Mouse (Mus musculus): ENCODE measurements at regions not wholly inside any gene's neighbourhood (a gene's known extent, or its start where the extent isn't known, plus 50 kb on each side); places are given as distances from the start of the nearest gene placed in this dataset.
A peak's percentile ranks its signal among the peaks of the same experiment; 100 is the strongest.

DNA sequence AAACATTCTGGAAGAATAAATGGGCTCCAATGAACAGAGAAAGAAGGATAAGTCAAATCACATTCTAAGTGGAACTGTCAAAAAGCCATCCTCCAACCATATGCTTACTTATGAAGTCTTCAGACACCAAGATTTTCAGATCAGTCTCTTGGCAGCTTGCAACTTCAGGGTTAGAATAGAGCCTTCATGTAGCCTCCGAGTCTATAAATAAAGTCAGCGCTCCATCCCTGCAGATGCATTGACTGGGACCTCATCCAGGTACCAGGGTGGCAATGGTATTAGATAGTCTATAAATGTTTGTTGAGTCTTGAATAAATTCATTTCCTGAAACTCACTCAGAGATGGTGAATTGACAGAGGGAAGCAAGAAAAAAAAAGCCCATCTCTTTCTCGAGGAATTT lies 107.2 kb upstream of the Eepd1 start:
- no peaks in the 10 kb centered on the region for H3K36me3 ChIP-seq (ENCODE audit: control insufficient read depth, insufficient read depth, low read length)
- no peak overlapping the region for H3K4me3 ChIP-seq (replicated peaks; ENCODE audit: low read length)
- no peaks in the 10 kb centered on the region for H3K9me3 ChIP-seq (replicated peaks; ENCODE audit: control insufficient read depth, low read length)
- H3K4me1 ChIP-seq (ENCODE audit: control insufficient read depth, insufficient read depth, low read length): 0 out of 2 replicates have a peak, but pooled peaks cover 4% of the 10 kb centered on the region
- H3K9ac ChIP-seq (ENCODE audit: low read length): no peak overlapping the region
- H3K4me2 ChIP-seq (ENCODE audit: low read depth, low read length): no peak overlapping the region
- 82% methylated on average over 3 of the region's 3 CpGs for WGBS
- ATAC-seq (ENCODE audit: insufficient read depth, low FRiP score): no peak
- H3K27me3 ChIP-seq (ENCODE audit: control insufficient read depth, insufficient read depth, low read length): no peaks in the 10 kb centered on the region
- H3K27ac ChIP-seq (ENCODE audit: low read length): no peak overlapping the region

DNA sequence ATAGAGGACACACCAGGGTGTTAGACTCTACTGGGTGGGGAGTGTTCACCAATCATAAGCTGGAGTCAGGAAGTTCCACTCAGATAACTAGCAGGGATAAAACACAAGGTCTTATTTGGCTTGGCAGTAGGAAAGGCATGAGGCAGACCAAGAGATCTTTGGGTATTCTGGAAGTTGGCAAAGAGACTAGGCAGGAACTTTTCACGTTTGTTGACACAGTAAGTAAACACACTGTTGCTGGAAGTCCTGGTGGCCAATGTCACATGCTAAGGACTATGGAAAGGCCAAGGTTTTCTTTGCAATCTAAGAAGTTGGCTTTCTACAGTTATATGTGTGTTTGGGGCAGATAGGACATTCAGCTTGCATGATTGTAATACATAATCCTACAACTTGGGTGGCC lies 105.1 kb upstream of the Eepd1 start:
- Histone ChIP-seq H3K9ac (ENCODE audit: low read length) (no peak overlapping the region), H3K9me3 (replicated peaks; ENCODE audit: control insufficient read depth, low read length) (no peaks in the 10 kb centered on the region), H3K4me3 (replicated peaks; ENCODE audit: low read length) (no peak overlapping the region), H3K4me2 (ENCODE audit: low read depth, low read length) (no peak overlapping the region), H3K4me1 (ENCODE audit: control insufficient read depth, insufficient read depth, low read length) (0 out of 2 replicates have a peak, but pooled peaks cover 4% of the 10 kb centered on the region), H3K27me3 (ENCODE audit: control insufficient read depth, insufficient read depth, low read length) (no peaks in the 10 kb centered on the region), H3K36me3 (ENCODE audit: control insufficient read depth, insufficient read depth, low read length) (no peaks in the 10 kb centered on the region), H3K27ac (ENCODE audit: low read length) (no peak overlapping the region)
- 26% methylated on average over 1 of the region's 1 CpGs for WGBS
- ATAC-seq (ENCODE audit: insufficient read depth, low FRiP score): no peak

DNA sequence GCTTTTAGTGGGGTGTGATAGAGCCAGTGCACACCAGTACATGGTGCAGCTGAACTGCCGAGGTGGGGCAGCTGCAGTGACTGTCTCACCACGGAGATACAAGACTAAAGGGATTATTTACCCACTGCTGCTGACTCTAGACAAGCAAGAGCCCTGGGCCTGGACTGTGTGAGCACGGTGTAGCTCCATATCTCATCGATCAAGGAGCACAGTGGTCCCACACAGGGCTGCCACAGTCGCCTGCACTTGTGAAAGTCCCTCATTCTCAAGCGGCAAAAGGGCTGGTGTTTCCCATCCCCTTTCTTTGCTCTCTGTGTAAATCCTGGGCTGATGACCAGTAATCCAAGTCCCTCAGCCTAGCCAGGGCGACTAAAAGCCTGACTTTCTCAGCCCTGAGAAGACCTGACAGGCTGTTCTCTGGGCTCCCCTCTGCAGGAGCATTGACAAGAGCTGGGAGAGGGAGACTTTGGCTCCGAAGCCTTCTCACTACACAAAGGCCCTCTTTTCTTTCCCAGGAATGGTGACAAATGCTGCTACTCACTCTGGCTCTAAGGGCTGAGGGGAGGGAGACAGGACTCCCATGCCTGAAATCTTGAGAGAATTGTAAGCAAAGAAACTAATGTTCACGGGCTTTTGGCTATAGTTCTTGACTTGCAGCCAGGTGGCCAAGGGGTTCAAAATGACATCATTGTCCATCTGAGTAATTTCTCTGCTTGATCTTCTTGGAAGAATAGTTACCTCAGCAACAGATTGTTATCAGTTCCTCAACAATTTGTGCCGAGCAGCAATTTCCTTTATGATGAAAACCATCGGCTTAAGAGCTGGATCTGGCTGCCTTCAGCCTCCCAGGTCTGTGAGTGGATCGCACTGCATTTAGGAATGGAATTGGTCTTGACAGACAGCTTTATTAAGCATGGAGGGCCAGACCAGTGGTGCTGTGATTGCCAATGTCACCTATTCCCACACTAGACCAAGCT lies 103.3 kb upstream of the Eepd1 start:
- Histone ChIP-seq H3K27me3 (ENCODE audit: control insufficient read depth, insufficient read depth, low read length) (no peaks in the 10 kb centered on the region), H3K27ac (ENCODE audit: low read length) (no peak overlapping the region), H3K36me3 (ENCODE audit: control insufficient read depth, insufficient read depth, low read length) (no peaks in the 10 kb centered on the region), H3K9ac (ENCODE audit: low read length) (no peak overlapping the region), H3K4me1 (ENCODE audit: control insufficient read depth, insufficient read depth, low read length) (0 out of 2 replicates have a peak, but pooled peaks cover 4% of the 10 kb centered on the region), H3K4me3 (replicated peaks; ENCODE audit: low read length) (no peak overlapping the region), H3K4me2 (ENCODE audit: low read depth, low read length) (no peak overlapping the region), H3K9me3 (replicated peaks; ENCODE audit: control insufficient read depth, low read length) (no peaks in the 10 kb centered on the region)
- peak; percentile 17; the same call in 1 of the 2 replicates for ATAC-seq (ENCODE audit: insufficient read depth, low FRiP score)
- 45% methylated on average over 12 of the region's 12 CpGs for WGBS

DNA sequence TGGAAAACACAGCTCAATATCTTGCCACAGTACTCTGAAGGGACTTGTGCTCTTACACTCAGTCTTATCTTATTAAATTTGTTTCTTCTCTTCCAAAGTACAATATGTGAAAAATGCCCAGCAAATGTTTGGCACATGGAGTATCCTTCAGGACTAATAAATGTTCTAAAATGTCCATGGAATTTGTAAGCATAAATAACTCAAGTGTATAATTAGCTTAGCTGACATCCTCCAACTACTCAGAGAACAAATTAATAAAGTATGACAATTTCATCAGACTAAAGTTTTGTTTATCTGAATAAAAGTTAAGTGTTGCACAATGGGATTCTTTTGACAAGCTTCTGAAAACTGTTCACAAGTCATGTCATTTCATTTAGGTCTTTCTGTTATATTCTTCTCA lies 96.0 kb upstream of the Eepd1 start:
- no peaks in the 10 kb centered on the region for H3K27me3 ChIP-seq (ENCODE audit: control insufficient read depth, insufficient read depth, low read length)
- no peaks in the 10 kb centered on the region for H3K9me3 ChIP-seq (replicated peaks; ENCODE audit: control insufficient read depth, low read length)
- ATAC-seq (ENCODE audit: insufficient read depth, low FRiP score): no peak
- H3K36me3 ChIP-seq (ENCODE audit: control insufficient read depth, insufficient read depth, low read length): no peaks in the 10 kb centered on the region
- no peak overlapping the region for H3K4me2 ChIP-seq (ENCODE audit: low read depth, low read length)
- no peak overlapping the region for H3K9ac ChIP-seq (ENCODE audit: low read length)
- no peak overlapping the region for H3K27ac ChIP-seq (ENCODE audit: low read length)
- H3K4me1 ChIP-seq (ENCODE audit: control insufficient read depth, insufficient read depth, low read length): no peaks in the 10 kb centered on the region
- no peak overlapping the region for H3K4me3 ChIP-seq (replicated peaks; ENCODE audit: low read length)

DNA sequence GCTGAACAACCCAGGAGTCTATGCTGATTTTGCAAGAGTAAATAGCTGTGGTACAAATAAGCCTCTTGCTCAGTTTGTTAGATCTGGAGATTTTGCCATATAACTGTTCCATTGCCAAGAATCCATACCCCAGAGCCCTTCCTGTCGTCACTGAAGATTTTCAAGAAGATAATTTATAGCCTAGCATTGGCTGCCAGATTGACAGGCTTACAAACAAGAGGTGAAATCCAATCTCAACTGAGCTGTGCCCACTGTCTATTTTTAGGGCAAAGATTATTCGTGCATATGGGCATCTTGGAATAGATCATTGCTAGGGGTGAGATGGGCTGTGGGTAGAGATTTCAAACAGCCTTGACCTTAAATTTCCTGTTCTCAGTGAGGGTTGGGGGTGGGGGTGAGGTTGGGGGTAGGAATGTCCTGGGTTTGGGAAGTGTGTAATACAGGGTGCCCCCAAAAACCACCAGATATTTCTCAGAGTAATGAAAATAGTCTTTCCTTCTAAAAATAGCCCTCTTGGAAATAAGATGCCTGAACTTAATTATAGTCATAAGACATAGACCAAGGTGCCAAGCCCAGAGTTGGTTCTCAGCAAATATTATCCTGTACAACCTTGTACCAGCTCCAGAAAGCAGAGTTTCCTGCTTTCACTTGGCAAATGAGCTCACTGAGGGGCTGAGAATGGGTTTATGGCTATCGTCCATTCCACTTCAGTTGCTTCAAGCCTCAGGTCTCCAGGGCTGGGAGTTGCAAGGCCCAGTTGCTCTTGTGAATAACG lies 93.3 kb upstream of the Eepd1 start:
- H3K9me3 ChIP-seq (replicated peaks; ENCODE audit: control insufficient read depth, low read length): no peaks in the 10 kb centered on the region
- H3K9ac ChIP-seq (ENCODE audit: low read length): no peak overlapping the region
- H3K4me1 ChIP-seq (ENCODE audit: control insufficient read depth, insufficient read depth, low read length): no peaks in the 10 kb centered on the region
- no peak overlapping the region for H3K4me3 ChIP-seq (replicated peaks; ENCODE audit: low read length)
- H3K36me3 ChIP-seq (ENCODE audit: control insufficient read depth, insufficient read depth, low read length): no peaks in the 10 kb centered on the region
- WGBS: 65% methylated on average over 4 of the region's 4 CpGs
- H3K4me2 ChIP-seq (ENCODE audit: low read depth, low read length): no peak overlapping the region
- ATAC-seq (ENCODE audit: insufficient read depth, low FRiP score): no peak; the same call in 1 of the 2 replicates
- no peaks in the 10 kb centered on the region for H3K27me3 ChIP-seq (ENCODE audit: control insufficient read depth, insufficient read depth, low read length)
- no peak overlapping the region for H3K27ac ChIP-seq (ENCODE audit: low read length)

DNA sequence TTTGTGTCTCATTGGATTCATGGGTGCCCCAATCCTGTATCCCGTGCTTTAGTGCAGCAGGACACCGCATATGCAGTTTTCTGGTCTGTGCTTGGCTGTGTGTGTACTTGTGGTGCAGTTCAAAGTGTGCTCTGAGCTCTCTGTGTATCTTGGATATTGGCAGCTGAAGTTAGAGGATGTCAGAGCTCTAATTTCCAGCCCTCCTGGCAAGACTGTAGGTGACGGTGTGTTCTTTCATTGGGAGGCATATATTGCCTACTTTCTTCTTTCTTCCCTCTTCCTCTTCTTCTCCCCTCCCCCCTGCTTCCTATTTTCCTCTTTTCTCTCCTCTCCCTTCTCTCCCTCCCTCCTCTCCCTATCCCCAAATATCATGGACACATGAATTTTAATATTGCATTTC lies 92.0 kb upstream of the Eepd1 start:
- Histone ChIP-seq H3K27ac (ENCODE audit: low read length) (no peak overlapping the region), H3K4me1 (ENCODE audit: control insufficient read depth, insufficient read depth, low read length) (no peaks in the 10 kb centered on the region), H3K4me2 (ENCODE audit: low read depth, low read length) (no peak overlapping the region), H3K9ac (ENCODE audit: low read length) (no peak overlapping the region), H3K4me3 (replicated peaks; ENCODE audit: low read length) (no peak overlapping the region), H3K36me3 (ENCODE audit: control insufficient read depth, insufficient read depth, low read length) (no peaks in the 10 kb centered on the region), H3K9me3 (replicated peaks; ENCODE audit: control insufficient read depth, low read length) (no peaks in the 10 kb centered on the region), H3K27me3 (ENCODE audit: control insufficient read depth, insufficient read depth, low read length) (no peaks in the 10 kb centered on the region)
- 70% methylated on average over 3 of the region's 3 CpGs for WGBS
- ATAC-seq (ENCODE audit: insufficient read depth, low FRiP score): no peak

DNA sequence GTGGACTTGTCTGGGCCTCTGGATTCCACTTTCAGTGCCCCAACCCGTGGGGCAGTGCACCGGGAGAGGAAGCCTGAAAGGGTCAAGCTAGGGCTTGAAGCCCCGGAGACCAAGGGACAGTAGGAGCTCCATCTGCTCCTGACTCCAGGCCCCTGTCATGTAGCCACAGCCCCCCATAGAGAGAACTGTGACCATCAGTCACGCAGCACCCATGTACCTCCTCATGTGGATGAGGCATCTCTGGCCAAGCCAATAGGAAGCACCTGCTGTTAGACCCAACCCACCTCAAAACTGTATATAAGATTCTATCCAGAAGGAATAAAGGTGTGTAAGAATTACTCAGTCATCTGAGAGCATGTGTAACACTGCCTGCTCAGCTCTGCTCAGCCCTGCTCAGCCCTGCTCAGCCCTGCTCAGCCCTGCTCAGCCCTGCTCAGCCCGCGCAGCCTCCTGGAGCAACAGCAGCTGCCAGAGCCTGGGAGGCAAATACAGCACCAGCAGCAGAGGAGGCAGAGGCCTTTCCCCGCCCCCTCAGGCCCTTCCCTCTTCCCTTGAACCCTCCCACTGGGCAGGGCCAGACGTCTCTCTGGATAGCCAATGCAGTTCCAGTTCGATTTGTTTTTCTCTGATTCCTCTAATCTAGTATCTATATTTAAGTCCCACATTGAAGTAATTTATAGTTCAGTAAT lies 80.6 kb upstream of the Eepd1 start:
- H3K27me3 ChIP-seq (ENCODE audit: control insufficient read depth, insufficient read depth, low read length): no peaks in the 10 kb centered on the region
- no peaks in the 10 kb centered on the region for H3K9me3 ChIP-seq (replicated peaks; ENCODE audit: control insufficient read depth, low read length)
- H3K27ac ChIP-seq (ENCODE audit: low read length): no peak overlapping the region
- H3K4me2 ChIP-seq (ENCODE audit: low read depth, low read length): no peak overlapping the region
- no peaks in the 10 kb centered on the region for H3K36me3 ChIP-seq (ENCODE audit: control insufficient read depth, insufficient read depth, low read length)
- no peak overlapping the region for H3K4me3 ChIP-seq (replicated peaks; ENCODE audit: low read length)
- 34% methylated on average over 9 of the region's 9 CpGs for WGBS
- H3K4me1 ChIP-seq (ENCODE audit: control insufficient read depth, insufficient read depth, low read length): no peaks in the 10 kb centered on the region
- H3K9ac ChIP-seq (ENCODE audit: low read length): no peak overlapping the region
- peak; percentile 85 for ATAC-seq (ENCODE audit: insufficient read depth, low FRiP score)

DNA sequence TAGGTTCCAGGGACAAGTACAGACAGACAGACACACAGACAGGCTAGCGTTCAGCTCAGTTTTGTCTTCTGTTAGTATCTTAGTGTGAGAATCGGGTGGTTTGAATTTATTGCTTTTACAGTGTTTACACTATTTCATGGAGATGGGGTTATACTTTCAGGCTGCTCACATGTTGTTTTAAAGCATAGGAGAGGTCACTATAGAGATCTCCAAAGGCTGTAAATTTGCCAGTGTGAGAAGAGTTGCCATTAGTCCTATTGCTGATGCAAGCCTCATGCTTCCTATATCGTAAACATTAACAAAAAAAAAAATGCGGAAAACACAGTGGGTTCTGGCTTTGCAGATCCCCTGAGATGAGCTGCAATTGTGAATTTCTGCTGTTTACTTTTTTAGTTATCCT lies 75.5 kb upstream of the Eepd1 start:
- Histone ChIP-seq H3K9ac (ENCODE audit: low read length) (no peak overlapping the region), H3K4me2 (ENCODE audit: low read depth, low read length) (no peak overlapping the region)
- ATAC-seq (ENCODE audit: insufficient read depth, low FRiP score): no peak

DNA sequence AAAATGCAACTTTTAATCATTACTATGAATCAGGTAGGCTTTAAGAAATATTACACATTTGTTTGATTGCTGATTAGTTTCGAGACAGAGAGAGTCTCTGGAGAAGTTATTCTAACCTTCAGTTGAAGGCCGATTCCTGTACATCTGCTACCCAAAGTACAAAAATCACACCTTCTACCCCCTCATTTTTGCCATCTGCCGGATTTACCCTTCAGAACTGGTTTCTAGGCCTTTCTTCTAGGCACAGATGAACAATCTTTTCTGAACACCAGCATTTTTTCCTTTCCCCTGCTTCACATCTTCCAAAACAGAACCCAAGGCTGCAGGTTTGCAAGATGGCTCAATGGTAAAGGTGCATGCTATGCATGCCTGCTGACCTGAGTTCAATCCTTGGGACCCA lies 72.8 kb upstream of the Eepd1 start:
- ATAC-seq (ENCODE audit: insufficient read depth, low FRiP score): no peak
- Histone ChIP-seq H3K4me1 (ENCODE audit: control insufficient read depth, insufficient read depth, low read length) (no peaks in the 10 kb centered on the region), H3K9me3 (replicated peaks; ENCODE audit: control insufficient read depth, low read length) (no peaks in the 10 kb centered on the region), H3K36me3 (ENCODE audit: control insufficient read depth, insufficient read depth, low read length) (no peaks in the 10 kb centered on the region), H3K27me3 (ENCODE audit: control insufficient read depth, insufficient read depth, low read length) (no peaks in the 10 kb centered on the region), H3K4me2 (ENCODE audit: low read depth, low read length) (no peak overlapping the region), H3K27ac (ENCODE audit: low read length) (no peak overlapping the region), H3K9ac (ENCODE audit: low read length) (no peak overlapping the region), H3K4me3 (replicated peaks; ENCODE audit: low read length) (no peak overlapping the region)
- WGBS: 90% methylated on average over 3 of the region's 3 CpGs

More for the DNA sequence above, 75.5 kb upstream of the Eepd1 start:
- Histone ChIP-seq H3K36me3 (ENCODE audit: control insufficient read depth, insufficient read depth, low read length) (no peaks in the 10 kb centered on the region), H3K4me1 (ENCODE audit: control insufficient read depth, insufficient read depth, low read length) (no peaks in the 10 kb centered on the region), H3K4me3 (replicated peaks; ENCODE audit: low read length) (no peak overlapping the region), H3K27me3 (ENCODE audit: control insufficient read depth, insufficient read depth, low read length) (no peaks in the 10 kb centered on the region), H3K27ac (ENCODE audit: low read length) (no peak overlapping the region), H3K9me3 (replicated peaks; ENCODE audit: control insufficient read depth, low read length) (no peaks in the 10 kb centered on the region)
- WGBS: 51% methylated on average over 4 of the region's 4 CpGs

All from stomach, embryonic 16.5 days (tissue).